Mouse (Mus musculus) liver, embryonic 15.5 days (tissue): ENCODE results near the gene Gk. TPM values are rescaled to one million over a fixed set of nuclear protein-coding genes. Genes with fewer than 3 reads are reported as not detected.

Source experiments
- ATAC-seq: fragments of 200-750 bp; cut with Nextera tagmentation; 2 replicates; pipeline ENCODE4 v1.8.0; 2017; ENCODE audit warnings: moderate number of reproducible peaks, mild to moderate bottlenecking, moderate library complexity; ENCODE audit not compliant: insufficient read depth
- H3K27ac ChIP-seq: fragments of 300-500 bp; sonication (generic); replicated peaks from 2 replicates; pipeline ENCODE4 v1.5.1; 2015; ENCODE audit warnings: mild to moderate bottlenecking, inconsistent platforms
- H3K27me3 ChIP-seq: fragments of 300-500 bp; sonication (generic); 2 replicates; pipeline ENCODE4 v1.6.1; 2015; ENCODE audit warnings: mild to moderate bottlenecking, inconsistent platforms
- H3K36me3 ChIP-seq: fragments of 300-500 bp; sonication (generic); replicated peaks from 2 replicates; pipeline ENCODE4 v1.6.1; 2015; ENCODE audit warnings: moderate library complexity, mild to moderate bottlenecking, inconsistent platforms
- H3K4me1 ChIP-seq: fragments of 300-500 bp; sonication (generic); replicated peaks from 2 replicates; pipeline ENCODE4 v1.6.1; 2015; ENCODE audit warnings: inconsistent platforms
- H3K4me2 ChIP-seq: fragments of 300-500 bp; sonication (generic); 2 replicates; pipeline ENCODE4 v1.6.1; 2015; ENCODE audit warnings: moderate library complexity, mild to moderate bottlenecking, inconsistent platforms
- H3K4me3 ChIP-seq: fragments of 300-500 bp; sonication (generic); replicated peaks from 2 replicates; pipeline ENCODE4 v1.5.1; 2015; ENCODE audit warnings: mild to moderate bottlenecking, inconsistent platforms
- H3K9ac ChIP-seq: fragments of 300-500 bp; sonication (generic); 2 replicates; pipeline ENCODE4 v1.6.1; 2015; ENCODE audit warnings: moderate library complexity, mild to moderate bottlenecking, inconsistent platforms
- H3K9me3 ChIP-seq: fragments of 300-500 bp; sonication (generic); replicated peaks from 2 replicates; pipeline ENCODE4 v1.6.1; 2016; ENCODE audit warnings: inconsistent platforms
- WGBS: fragments of 180-500 bp; shearing (Covaris S2); methylation state at CpG from one replicate; pipeline ENCODE4 v1.1.7; 2015; ENCODE audit warnings: mixed read lengths; ENCODE audit not compliant: insufficient replicate concordance; 5-methylcytosine and 5-hydroxymethylcytosine counted together
- polyA plus RNA-seq: library from polyadenylated mRNA; unstranded; fragments of >200 nt; fragmentation: Nextera tagmentation; extraction: Ambion mirVana; gene quantifications from 2 replicates; pipeline ENCODE4 v1.2.1, GENCODE M21; 2015

Gene Gk
- polyA plus RNA-seq, 1 experiment from 2014 or later, result 9.4 TPM

DNA sequence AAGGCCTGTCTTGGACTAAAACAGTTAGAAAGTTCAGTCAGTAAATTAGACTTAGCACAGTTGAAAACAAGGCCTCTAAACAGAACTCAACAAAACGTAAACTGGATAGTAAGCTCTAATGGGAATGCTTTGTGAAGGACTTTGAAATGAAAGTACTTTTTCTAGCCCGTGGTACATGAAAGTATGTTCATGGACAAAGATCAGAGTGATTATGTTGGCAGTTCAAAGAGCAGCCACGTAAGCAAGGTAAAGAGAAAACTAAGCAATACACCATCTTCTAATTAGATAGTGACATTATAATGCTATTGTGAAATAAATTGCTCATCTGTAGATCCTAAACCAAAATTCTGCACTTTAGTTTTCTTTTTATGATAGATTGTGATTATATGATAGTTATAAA is 32.8 kb downstream of the Gk start:
- H3K4me3 ChIP-seq, result no peak overlapping the region
- no peak for ATAC-seq
- H3K27ac ChIP-seq, result no peak overlapping the region
- no peaks in the 10 kb centered on the region for H3K36me3 ChIP-seq
- H3K9me3 ChIP-seq, result no peaks in the 10 kb centered on the region
- H3K4me2 ChIP-seq, result no peak overlapping the region
- no peaks in the 10 kb centered on the region for H3K4me1 ChIP-seq
- H3K9ac ChIP-seq, result no peak overlapping the region
- no peaks in the 10 kb centered on the region for H3K27me3 ChIP-seq
- 70% methylated on average over 3 of the region's 3 CpGs for WGBS

DNA sequence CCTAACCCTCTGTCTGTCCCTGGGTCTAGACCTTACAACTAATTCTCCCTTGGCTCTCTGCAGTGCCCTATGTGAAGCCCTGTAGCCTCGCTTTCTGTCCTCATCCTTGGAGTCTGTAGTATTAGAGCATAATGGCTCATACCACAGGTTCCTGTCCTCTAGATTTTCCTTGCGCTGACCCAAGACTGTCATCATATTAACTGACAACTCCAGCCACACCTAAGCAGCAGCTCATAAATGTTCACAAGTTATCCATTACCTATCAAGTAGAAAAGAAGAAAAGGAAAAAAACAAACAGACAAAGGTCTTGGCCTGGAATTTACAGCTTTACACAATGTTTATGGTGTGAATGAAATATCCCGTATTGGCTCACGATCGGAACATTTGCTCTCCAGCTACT is 43.4 kb downstream of the Gk start:
- H3K27ac ChIP-seq, result no peak overlapping the region
- no peaks in the 10 kb centered on the region for H3K27me3 ChIP-seq
- no peaks in the 10 kb centered on the region for H3K4me1 ChIP-seq
- no peak overlapping the region for H3K4me2 ChIP-seq
- no peak overlapping the region for H3K9ac ChIP-seq
- no peaks in the 10 kb centered on the region for H3K36me3 ChIP-seq
- H3K9me3 ChIP-seq, result no peaks in the 10 kb centered on the region
- no peak overlapping the region for H3K4me3 ChIP-seq
- WGBS, result 81% methylated on average over 5 of the region's 5 CpGs
- ATAC-seq, result no peak

DNA sequence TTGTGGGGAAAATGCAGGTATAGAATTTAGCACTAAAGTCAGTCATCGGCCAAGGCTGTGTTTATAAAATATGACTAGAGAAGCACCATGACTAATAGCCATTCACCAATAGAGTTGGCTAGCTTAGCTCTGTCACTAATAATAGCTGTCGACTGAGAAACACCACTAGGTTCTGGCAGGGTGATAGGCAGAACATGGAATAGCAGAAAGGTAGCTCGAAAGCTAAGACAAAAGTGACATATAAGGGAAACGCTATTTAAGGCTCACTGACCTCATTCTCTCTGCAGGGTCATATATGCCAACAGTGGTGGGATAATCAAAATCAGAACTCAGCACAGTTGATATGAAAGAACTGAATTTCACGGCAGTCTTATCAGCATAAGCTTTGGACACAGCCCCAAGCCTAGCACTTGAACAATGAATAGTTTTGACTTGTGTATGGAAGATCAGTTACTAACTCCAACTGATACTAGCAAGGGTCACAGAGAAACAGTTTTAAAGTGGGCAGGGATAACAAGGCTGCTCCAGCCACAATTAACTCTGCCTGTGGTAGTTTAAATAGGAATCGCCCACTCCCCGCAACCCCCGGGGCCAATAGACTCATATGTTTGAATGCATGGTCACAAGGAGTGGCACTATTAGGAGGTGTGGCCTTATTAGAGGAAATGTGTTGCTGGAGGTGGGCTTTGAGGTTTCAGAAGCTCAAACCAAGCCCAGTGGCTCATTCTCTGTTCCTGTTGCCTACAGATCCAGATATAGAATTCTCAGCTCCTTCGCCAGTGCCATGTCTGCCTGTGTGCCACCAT is 45.3 kb downstream of the Gk start:
- 70% methylated on average over 9 of the region's 9 CpGs for WGBS
- no peak overlapping the region for H3K27ac ChIP-seq
- H3K4me1 ChIP-seq, result no peaks in the 10 kb centered on the region
- no peak overlapping the region for H3K4me2 ChIP-seq
- no peak overlapping the region for H3K4me3 ChIP-seq
- H3K9me3 ChIP-seq, result no peaks in the 10 kb centered on the region
- no peak overlapping the region for H3K9ac ChIP-seq
- no peaks in the 10 kb centered on the region for H3K27me3 ChIP-seq
- ATAC-seq, result no peak
- no peaks in the 10 kb centered on the region for H3K36me3 ChIP-seq

DNA sequence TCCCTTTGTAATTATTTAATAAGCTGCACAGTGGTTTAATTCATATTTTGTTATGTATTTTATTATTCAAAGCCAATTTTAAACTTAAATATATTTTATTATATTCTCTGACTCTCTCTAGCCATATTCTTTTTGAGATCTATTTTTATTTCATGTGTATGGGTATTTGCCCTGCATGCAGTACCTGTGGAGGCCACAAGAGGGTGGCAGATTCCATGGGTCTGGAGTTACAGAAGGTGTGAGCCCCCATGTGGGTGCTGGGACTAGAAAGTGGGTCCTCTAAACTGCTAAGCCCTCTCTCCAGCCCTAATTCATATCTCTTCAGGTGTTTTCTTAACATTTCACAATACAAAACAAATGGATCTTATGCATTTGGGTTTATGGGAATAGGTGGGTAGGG is 55.4 kb downstream of the Gk start:
- Histone ChIP-seq H3K4me1 (no peaks in the 10 kb centered on the region), H3K27me3 (no peaks in the 10 kb centered on the region), H3K9ac (no peak overlapping the region), H3K9me3 (no peaks in the 10 kb centered on the region), H3K4me2 (no peak overlapping the region), H3K27ac (no peak overlapping the region), H3K4me3 (no peak overlapping the region), H3K36me3 (no peaks in the 10 kb centered on the region)
- no peak for ATAC-seq

DNA sequence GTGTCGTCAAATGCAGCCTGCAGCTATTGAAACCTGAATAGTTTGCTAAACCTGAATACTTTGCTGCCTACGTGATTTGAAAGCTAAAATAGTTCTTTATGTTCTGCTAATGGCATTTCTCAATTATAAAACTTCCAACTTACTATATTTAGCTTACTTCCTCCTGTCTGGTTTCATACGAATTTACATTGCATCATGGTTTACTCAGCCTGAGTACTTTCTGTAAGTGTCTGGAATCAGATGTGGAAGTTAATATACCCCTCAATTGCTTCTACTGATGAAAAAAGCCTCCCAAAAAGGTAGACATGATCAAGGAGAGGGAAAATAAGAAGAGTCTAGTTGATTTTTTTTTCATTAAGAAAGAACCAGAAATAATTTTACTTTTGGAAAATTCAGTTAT is 66.2 kb downstream of the Gk start:
- WGBS, result 59% methylated on average over 3 of the region's 3 CpGs
- Histone ChIP-seq H3K9ac (no peak overlapping the region), H3K9me3 (no peaks in the 10 kb centered on the region), H3K36me3 (no peaks in the 10 kb centered on the region), H3K4me3 (no peak overlapping the region), H3K27me3 (no peaks in the 10 kb centered on the region), H3K27ac (no peak overlapping the region), H3K4me1 (no peaks in the 10 kb centered on the region), H3K4me2 (no peak overlapping the region)
- no peak for ATAC-seq

DNA sequence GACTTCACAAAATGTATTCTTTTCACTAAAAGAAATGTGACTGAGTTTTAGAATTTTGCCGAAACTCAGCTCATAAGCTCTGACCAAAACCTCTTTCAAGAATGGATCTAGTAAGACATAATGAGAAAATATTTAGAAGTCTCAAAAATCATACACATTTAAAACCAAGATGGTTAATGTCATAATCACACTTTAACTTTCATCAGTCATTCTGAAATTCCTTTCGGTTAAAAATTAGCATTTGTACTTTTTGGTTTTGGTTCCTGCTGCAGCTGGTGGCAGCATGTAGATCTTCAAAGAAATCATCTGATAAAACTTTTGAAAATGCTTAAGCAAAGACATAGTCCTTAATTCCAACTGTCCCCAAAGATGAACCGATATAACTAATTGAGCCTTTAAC is 70.9 kb downstream of the Gk start:
- H3K36me3 ChIP-seq, result no peaks in the 10 kb centered on the region
- H3K27me3 ChIP-seq, result no peaks in the 10 kb centered on the region
- H3K4me1 ChIP-seq, result no peaks in the 10 kb centered on the region
- H3K4me2 ChIP-seq, result no peak overlapping the region
- no peaks in the 10 kb centered on the region for H3K9me3 ChIP-seq
- whole genome bisulfite sequencing, result 80% methylated on average over 3 of the region's 3 CpGs
- ATAC-seq, result no peak
- no peak overlapping the region for H3K9ac ChIP-seq
- no peak overlapping the region for H3K4me3 ChIP-seq
- H3K27ac ChIP-seq, result no peak overlapping the region

DNA sequence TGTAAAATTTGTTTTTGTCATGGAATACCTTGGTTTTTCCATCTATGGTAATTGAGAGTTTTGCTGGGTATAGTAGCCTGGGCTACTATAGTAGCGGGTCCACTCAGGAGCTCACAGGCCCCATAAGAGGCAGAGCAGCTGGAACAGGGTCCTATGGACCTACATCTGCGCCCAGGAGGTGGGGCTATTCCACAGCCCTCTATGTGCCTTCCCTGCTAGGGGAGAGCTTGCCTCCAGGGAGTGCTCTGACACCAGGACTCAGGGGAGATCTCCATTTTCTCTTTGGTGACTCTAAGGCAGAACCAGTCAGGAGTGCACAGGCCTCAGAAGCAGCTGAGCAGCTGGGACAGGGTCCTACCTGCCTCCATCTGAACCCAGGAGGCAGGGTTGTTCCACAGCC is 92.9 kb downstream of the Gk start:
- no peak for ATAC-seq
- no peak overlapping the region for H3K4me2 ChIP-seq
- H3K27ac ChIP-seq, result no peak overlapping the region
- H3K27me3 ChIP-seq, result no peaks in the 10 kb centered on the region
- no peak overlapping the region for H3K9ac ChIP-seq
- H3K4me3 ChIP-seq, result no peak overlapping the region
- 40% methylated on average over 2 of the region's 2 CpGs for WGBS
- H3K4me1 ChIP-seq, result no peaks in the 10 kb centered on the region
- no peaks in the 10 kb centered on the region for H3K9me3 ChIP-seq
- no peaks in the 10 kb centered on the region for H3K36me3 ChIP-seq

DNA sequence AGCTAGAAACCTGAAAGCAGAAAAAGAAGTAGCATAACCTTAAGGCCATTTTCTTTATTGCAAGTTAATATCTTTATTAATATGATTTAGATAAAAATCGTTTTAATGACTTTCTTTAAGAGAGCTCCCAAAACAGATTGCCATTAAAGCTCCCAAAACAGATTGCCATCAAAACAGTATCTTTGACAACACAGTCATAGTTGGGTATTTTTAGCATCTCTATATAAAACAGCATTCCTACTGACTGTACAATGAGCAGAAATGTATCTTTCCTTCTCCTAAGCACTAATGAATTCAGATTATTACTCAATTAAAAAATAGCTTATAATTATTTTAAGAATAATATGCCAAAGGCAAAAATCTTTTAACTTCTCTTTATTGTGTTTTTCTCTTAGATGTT is 94.5 kb downstream of the Gk start:
- Histone ChIP-seq H3K4me3 (no peak overlapping the region), H3K36me3 (no peaks in the 10 kb centered on the region), H3K9me3 (no peaks in the 10 kb centered on the region), H3K27me3 (no peaks in the 10 kb centered on the region), H3K4me2 (no peak overlapping the region), H3K4me1 (no peaks in the 10 kb centered on the region), H3K27ac (no peak overlapping the region), H3K9ac (no peak overlapping the region)
- 44% methylated on average over 1 of the region's 1 CpGs for WGBS
- no peak for ATAC-seq

DNA sequence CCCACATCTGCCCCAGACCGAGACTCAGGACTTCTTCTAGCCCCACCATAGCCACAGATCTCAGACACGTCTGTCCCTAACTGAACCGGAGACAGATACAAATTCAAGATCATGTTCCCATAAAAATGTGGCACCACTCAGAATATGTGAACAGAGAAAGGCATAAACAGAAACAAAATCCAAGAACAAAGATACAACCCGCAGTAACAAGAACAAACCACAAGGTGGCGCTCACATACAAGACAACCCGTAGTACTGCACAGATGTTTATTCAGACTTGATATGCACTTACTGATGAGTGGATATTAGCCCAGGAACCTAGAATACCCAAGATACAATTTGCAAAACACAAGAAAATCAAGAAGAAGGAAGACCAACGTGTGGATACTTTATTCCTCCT is 99.8 kb downstream of the Gk start:
- H3K4me3 ChIP-seq, result no peak overlapping the region
- H3K36me3 ChIP-seq, result no peaks in the 10 kb centered on the region
- no peak overlapping the region for H3K9ac ChIP-seq
- H3K27ac ChIP-seq, result no peak overlapping the region
- WGBS, result 13% methylated on average over 7 of the region's 7 CpGs
- no peak overlapping the region for H3K4me2 ChIP-seq
- no peak for ATAC-seq
- H3K9me3 ChIP-seq, result no peaks in the 10 kb centered on the region
- H3K27me3 ChIP-seq, result no peaks in the 10 kb centered on the region
- no peaks in the 10 kb centered on the region for H3K4me1 ChIP-seq

Other genes with a start within 250 kb of the Gk start
- gene Tab3, start 202.8 kb downstream of the Gk start, polyA plus RNA-seq, result 7.3 and 8.2 TPM in 2 replicates
- gene 5430427O19Rik, start 93.5 kb upstream of the Gk start, polyA plus RNA-seq, result 0.40 and 0.44 TPM in 2 replicates